Mouse (Mus musculus) forebrain, postnatal 0 days (tissue): ENCODE data around the gene Rgs2. TPM values are rescaled to one million over a fixed set of nuclear protein-coding genes. Genes with fewer than 3 reads are reported as not detected.

ENCODE experiments used
- ATAC-seq: fragments of 200-750 bp; cut with Nextera tagmentation; 2 replicates; pipeline ENCODE4 v1.8.0; 2017; ENCODE audit warnings: mild to moderate bottlenecking, moderate library complexity
- DNase-seq: peaks from one replicate; pipeline ENCODE4 v3.0.0-alpha.2; 2015
- H3K27ac ChIP-seq: fragments of 300-500 bp; sonication (generic); 2 replicates; pipeline ENCODE4 v1.5.1; 2014; ENCODE audit warnings: low read depth, mild to moderate bottlenecking, antibody characterized with exemption, low read length, moderate library complexity, mixed read lengths
- H3K27me3 ChIP-seq: fragments of 300-500 bp; sonication (generic); 2 replicates; pipeline ENCODE4 v1.6.1; 2014; ENCODE audit warnings: mild to moderate bottlenecking, low read length, mixed read lengths; ENCODE audit not compliant: insufficient read depth
- H3K36me3 ChIP-seq: fragments of 300-500 bp; sonication (generic); 2 replicates; pipeline ENCODE4 v1.6.1; 2014; ENCODE audit warnings: mild to moderate bottlenecking, moderate library complexity; ENCODE audit not compliant: insufficient read depth
- H3K4me1 ChIP-seq: fragments of 300-500 bp; sonication (generic); 2 replicates; pipeline ENCODE4 v1.6.1; 2014; ENCODE audit warnings: antibody characterized with exemption; ENCODE audit not compliant: insufficient read depth
- H3K4me2 ChIP-seq: fragments of 300-500 bp; sonication (generic); 2 replicates; pipeline ENCODE4 v1.6.1; 2014; ENCODE audit warnings: low read depth, mild to moderate bottlenecking, moderate library complexity
- H3K4me3 ChIP-seq: fragments of 300-500 bp; sonication (generic); 2 replicates; pipeline ENCODE4 v1.5.1; 2014; ENCODE audit warnings: low read depth, low read length, mixed read lengths
- H3K9ac ChIP-seq: fragments of 300-500 bp; sonication (generic); 2 replicates; pipeline ENCODE4 v1.6.1; 2014; ENCODE audit warnings: mild to moderate bottlenecking
- H3K9me3 ChIP-seq: fragments of 300-500 bp; sonication (generic); 2 replicates; pipeline ENCODE4 v1.6.1; 2016; ENCODE audit warnings: low read length
- CTCF ChIP-seq: sonication (generic); IDR thresholded peaks from 2 replicates; pipeline ENCODE4 v1.5.1; 2016; ENCODE audit warnings: antibody characterized with exemption, control low read depth, low read depth
- WGBS: fragments of 180-500 bp; shearing (Covaris S2); extraction: QIAGEN DNeasy Blood & Tissue Kit; methylation state at CpG from one replicate; pipeline ENCODE4 v1.1.7; 2014; 5-methylcytosine and 5-hydroxymethylcytosine counted together
- polyA plus RNA-seq: library from polyadenylated mRNA; unstranded; fragments of >200 nt; fragmentation: Nextera tagmentation; extraction: Ambion mirVana; gene quantifications from 2 replicates; pipeline ENCODE4 v1.2.1, GENCODE M21; 2015
- total RNA-seq: library from RNA; depleted of rRNA; stranded (reverse); fragments of >200 nt; gene quantifications from 2 replicates; pipeline ENCODE4 v1.2.3, GENCODE M21; 2014

The Rgs2 gene
- total and polyA plus RNA-seq, 2 experiments from 2014 or later: 45.1 to 85.9 TPM

DNA sequence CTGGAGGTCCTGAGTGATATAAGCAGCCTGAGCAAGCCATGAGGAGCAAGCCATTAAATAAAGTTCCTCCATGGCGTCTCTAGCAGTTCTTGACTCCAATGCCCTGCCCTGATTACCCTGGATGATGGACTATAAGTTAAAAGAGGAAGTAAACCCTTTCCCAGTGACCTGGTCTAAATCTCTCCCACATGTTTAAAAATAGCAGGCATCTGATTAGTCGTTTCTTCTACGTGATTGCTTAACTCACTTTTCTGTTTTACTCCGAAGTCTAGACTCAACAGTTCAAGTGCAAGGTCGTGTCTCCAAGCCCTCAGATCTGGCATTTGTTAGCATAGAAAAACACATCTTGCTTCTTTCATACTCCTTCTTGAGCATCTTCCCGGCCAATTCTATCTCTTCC is 15.2 kb downstream of the Rgs2 start:
- TF ChIP-seq CTCF: no peak
- Histone ChIP-seq H3K4me3 (no peak overlapping the region), H3K4me2 (no peak overlapping the region), H3K4me1 (no peaks in the 10 kb centered on the region), H3K27me3 (no peaks in the 10 kb centered on the region), H3K9ac (no peak overlapping the region), H3K36me3 (no peaks in the 10 kb centered on the region), H3K27ac (no peak overlapping the region), H3K9me3 (no peaks in the 10 kb centered on the region)
- DNase-seq (no peak), ATAC-seq (no peak)
- 87% methylated on average over 6 of the region's 6 CpGs for WGBS

DNA sequence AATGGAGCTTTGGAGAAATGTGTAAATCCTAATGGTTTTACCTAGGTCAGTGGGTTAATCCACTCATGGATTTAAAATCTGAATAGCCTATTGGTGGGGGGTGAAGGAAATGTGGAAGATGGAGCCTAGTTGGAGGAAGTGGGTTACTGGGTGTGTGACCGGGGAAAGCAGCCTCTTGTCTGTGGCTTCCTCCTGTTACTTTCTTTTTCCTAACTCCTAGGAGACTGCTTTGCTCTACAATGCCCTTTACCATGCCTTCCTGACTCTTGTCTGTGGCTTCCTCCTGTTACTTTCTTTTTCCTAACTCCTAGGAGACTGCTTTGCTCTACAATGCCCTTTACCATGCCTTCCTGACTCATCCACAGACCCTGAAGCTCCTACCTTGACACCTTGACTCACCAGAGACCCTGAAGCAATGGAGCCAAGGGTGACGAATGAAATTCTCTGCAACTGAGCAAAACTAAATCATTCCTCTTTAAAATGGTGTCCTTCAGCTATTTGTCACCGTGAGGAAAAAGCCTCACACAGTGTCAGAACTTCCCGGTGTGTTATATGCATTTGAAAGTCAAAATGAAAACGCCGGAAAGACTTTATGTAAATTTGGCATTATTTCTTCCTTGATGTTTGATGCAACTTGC is 18.9 kb downstream of the Rgs2 start:
- ATAC-seq (no peak), DNase-seq (no peak)
- Histone ChIP-seq H3K27me3 (no peaks in the 10 kb centered on the region), H3K9me3 (no peaks in the 10 kb centered on the region), H3K27ac (no peak overlapping the region), H3K9ac (no peak overlapping the region), H3K4me3 (no peak overlapping the region), H3K36me3 (no peaks in the 10 kb centered on the region), H3K4me2 (no peak overlapping the region), H3K4me1 (peaks cover 3% of the 10 kb centered on the region; the same call in 1 of the 2 replicates)
- no peak for TF ChIP-seq CTCF
- 79% methylated on average over 6 of the region's 6 CpGs for WGBS

DNA sequence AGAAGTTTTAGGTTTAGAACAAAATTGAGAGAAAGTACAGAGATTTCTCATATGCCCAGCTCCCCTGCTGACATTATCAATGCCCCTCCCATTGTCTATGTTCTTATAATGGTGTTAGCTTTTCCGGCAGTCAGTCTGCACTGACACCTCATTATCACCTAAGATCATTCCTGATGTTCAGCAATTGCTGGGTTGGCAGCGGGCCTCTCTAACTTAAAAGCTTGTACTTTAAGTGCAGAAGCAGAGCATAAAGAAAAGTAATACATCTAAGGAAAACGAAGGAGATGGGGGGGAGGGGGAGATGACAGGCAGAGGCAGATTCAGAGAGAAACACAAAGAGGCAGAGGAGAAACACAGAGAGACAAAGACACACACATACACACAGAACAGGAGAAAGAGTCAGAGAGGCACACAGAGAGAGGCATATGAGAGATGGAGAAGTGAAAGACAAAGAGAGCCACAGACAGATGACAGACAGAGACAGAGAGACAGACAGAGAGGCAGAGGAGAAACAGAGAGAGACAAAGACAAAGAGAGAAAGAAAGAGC is 21.1 kb downstream of the Rgs2 start:
- Histone ChIP-seq H3K9ac (no peak overlapping the region), H3K27me3 (no peaks in the 10 kb centered on the region), H3K36me3 (no peaks in the 10 kb centered on the region), H3K4me2 (no peak overlapping the region), H3K27ac (peak overlapping the region; percentile 15; the same call in 1 of the 2 replicates), H3K4me3 (no peak overlapping the region), H3K4me1 (peaks cover 3% of the 10 kb centered on the region; the same call in 1 of the 2 replicates), H3K9me3 (no peaks in the 10 kb centered on the region)
- ATAC-seq (peak; percentile 64; the same call in 1 of the 2 replicates), DNase-seq (no peak)
- 21% methylated on average over 3 of the region's 3 CpGs for WGBS
- TF ChIP-seq CTCF: no peak

DNA sequence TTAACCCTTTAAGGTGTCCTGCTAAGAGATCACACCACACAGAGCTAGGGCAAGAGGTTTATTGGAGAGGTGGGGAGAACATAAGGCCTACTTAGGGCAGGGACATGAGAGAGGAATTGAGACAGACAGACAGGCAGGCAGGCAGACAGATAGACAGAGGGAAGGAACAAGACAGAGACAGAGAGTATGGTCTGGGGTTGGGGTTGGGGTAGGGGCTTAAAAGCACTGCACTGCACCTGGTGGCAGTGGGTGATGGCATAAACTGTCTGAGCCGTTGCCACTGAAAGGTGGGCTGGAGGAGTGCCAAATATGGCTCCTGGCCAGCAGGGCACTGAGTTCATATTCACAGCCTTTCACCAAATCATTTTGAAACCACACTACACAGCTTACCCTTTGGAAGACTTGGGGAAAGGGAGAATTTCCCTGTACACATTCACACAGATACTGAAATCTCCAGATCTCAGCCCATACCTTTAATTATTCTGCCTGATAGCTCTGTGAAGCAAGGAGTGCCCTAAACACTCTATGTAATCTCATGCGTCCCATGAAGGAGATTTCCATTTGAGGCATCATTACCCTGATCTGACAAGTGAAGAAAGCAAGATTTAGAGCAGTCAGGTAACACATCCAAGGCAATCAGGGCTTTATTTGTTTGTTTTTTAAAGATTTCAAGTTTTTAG is 21.7 kb downstream of the Rgs2 start:
- TF ChIP-seq CTCF: no peak
- Histone ChIP-seq H3K9ac (no peak overlapping the region), H3K9me3 (no peaks in the 10 kb centered on the region), H3K36me3 (no peaks in the 10 kb centered on the region), H3K4me2 (no peak overlapping the region), H3K27ac (no peak overlapping the region), H3K4me3 (no peak overlapping the region), H3K4me1 (peaks cover 3% of the 10 kb centered on the region; the same call in 1 of the 2 replicates), H3K27me3 (no peaks in the 10 kb centered on the region)
- DNase-seq (no peak), ATAC-seq (no peak)
- 35% methylated on average over 2 of the region's 2 CpGs for WGBS

DNA sequence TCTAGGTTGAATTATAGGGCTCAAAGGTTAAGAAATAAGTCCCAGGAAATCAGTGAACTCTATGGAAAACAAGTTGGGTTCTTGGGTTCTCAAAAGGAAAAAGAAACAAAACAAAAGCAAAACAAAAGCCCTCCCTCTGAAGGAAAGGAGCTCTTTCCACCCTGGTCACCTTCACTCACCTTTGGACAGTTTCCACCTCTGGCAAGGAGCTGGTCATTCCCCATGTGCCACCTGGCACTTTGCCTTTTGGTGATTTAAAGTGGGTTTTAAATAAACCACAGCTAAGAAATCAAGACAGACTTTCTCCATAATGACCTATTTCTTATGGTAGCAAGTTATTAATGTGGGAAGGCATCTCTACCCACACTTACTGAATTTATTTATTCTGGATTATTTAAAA is 23.1 kb downstream of the Rgs2 start:
- Histone ChIP-seq H3K27ac (no peak overlapping the region), H3K9me3 (no peaks in the 10 kb centered on the region), H3K4me1 (peaks cover 3% of the 10 kb centered on the region; the same call in 1 of the 2 replicates), H3K4me3 (no peak overlapping the region), H3K9ac (no peak overlapping the region), H3K36me3 (no peaks in the 10 kb centered on the region), H3K27me3 (no peaks in the 10 kb centered on the region), H3K4me2 (no peak overlapping the region)
- ATAC-seq (no peak), DNase-seq (no peak)
- no peak for TF ChIP-seq CTCF

DNA sequence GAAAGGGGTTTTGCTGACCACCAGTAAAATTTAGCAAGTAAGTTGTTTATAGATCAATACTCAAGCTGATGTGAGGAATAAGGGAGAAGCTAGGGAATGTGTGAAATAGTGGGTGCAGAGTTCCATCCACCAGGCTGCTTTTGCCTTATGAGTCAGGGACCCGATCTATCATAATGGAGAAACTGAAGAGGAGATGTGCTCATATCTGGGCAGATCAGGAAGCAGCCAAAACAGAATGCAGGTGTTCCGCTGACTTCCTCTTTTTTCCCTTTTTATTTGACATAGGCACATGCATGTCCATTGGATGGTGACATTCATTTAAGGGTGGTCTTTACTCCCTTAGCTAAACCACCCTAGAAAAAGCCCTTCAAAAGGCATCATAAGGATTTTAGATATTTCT is 29.3 kb downstream of the Rgs2 start:
- H3K36me3 ChIP-seq: no peaks in the 10 kb centered on the region
- DNase-seq: no peak
- H3K4me1 ChIP-seq: no peaks in the 10 kb centered on the region
- H3K27ac ChIP-seq: no peak overlapping the region
- H3K4me2 ChIP-seq: no peak overlapping the region
- ATAC-seq: no peak
- H3K4me3 ChIP-seq: no peak overlapping the region
- H3K9ac ChIP-seq: no peak overlapping the region
- TF ChIP-seq CTCF: no peak
- WGBS: 100% methylated on average over 2 of the region's 2 CpGs
- H3K9me3 ChIP-seq: no peaks in the 10 kb centered on the region
- no peaks in the 10 kb centered on the region for H3K27me3 ChIP-seq

DNA sequence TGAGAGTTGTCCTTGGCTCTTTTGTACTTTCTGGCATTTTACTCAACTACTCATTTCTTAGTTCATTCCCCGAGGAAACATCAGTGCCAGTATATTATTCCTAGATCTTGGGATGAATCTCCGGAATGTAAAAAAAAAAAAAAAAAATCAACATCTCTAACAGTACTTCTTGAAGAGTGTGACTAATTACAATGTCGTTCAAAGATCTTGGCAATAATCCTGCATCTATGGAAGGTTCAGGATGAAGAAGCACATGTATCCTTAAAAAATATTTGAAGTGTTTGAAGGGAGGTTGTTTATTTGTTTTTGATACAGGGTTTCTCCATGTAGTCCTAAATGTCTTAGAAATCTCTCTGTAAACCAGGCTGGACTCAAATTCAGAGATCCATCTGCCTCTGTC is 41.7 kb downstream of the Rgs2 start:
- Histone ChIP-seq H3K27me3 (no peaks in the 10 kb centered on the region), H3K27ac (no peak overlapping the region), H3K4me3 (no peak overlapping the region), H3K9me3 (no peaks in the 10 kb centered on the region), H3K4me1 (no peaks in the 10 kb centered on the region), H3K4me2 (no peak overlapping the region), H3K36me3 (no peaks in the 10 kb centered on the region), H3K9ac (no peak overlapping the region)
- TF ChIP-seq CTCF: no peak
- WGBS: 71% methylated on average over 3 of the region's 3 CpGs
- ATAC-seq (no peak), DNase-seq (no peak)
